Mouse (Mus musculus): ENCODE data around the gene Trp53tg5. TPM values are rescaled to one million over a fixed set of nuclear protein-coding genes. Genes with fewer than 3 reads are reported as not detected.

Trp53tg5 gene
- under 1 TPM; 0.41 to 0.62 TPM for polyA plus RNA-seq (2017; shearing (Covaris generic))

DNA sequence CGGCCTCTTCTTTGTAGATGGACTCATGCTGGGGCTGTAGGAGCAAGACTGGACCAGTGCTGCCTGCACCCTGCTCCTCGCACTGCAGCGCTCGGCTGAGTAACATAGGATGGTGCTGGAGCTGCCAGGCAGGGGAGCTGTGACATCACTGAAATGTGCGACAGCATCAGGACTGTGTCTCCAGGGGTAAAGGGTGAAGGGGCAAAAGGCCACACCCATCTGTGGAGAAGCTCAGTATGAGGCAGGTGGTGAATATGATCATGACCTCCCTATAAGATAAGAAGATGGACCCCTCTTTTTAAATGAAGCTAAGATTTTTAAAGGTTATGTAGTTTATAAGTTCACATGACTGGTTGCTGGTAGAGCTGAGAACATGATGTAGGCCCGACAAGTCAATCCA, at the start of gene Trp53tg5:
Gene Trp53tg5 (minus strand): TSS at position 101 of the 400 bp plus-strand sequence.

DNA sequence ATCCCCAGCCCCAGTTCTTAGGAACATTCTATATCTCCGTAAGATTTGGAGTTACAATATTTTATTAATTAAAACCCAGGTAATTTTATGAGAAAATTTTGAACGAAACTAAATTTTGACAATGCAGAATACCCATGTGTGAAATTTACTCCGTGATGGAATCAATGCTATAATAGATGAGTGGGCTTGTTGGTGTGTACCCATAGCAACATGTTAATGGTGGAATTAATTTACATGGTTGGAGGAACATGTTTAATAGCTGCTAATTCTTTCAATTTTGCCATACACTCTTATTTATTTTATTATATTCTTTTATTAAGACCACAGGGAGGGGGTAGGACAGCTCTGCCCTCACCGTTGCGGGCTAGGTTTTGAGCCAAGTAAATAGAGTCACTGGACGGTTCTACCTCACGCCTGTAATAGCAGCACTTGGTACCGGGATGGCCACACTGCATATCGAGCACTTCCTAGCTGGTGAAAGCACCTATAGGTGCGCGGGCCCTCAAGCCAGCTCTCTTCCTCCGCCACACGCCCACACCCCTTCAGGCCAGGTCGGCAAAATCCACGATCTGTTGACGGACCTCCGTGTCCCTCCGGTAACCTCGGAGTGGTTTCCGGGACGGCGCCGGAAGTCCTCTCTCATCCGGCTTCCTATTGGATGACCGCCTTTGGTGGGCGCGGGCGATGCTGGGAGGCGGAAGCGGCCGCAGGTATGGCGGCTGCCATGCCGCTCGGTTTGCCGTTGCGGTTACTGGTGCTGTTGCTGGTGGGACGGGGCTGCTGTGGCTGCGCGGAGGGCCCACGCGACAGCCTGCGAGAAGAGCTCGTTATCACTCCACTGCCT, 23.5 kb upstream of the Trp53tg5 start, which contains the start of gene Pigt:
Gene Pigt (plus strand): TSS at position 674 of the 844 bp plus-strand sequence.

DNA sequence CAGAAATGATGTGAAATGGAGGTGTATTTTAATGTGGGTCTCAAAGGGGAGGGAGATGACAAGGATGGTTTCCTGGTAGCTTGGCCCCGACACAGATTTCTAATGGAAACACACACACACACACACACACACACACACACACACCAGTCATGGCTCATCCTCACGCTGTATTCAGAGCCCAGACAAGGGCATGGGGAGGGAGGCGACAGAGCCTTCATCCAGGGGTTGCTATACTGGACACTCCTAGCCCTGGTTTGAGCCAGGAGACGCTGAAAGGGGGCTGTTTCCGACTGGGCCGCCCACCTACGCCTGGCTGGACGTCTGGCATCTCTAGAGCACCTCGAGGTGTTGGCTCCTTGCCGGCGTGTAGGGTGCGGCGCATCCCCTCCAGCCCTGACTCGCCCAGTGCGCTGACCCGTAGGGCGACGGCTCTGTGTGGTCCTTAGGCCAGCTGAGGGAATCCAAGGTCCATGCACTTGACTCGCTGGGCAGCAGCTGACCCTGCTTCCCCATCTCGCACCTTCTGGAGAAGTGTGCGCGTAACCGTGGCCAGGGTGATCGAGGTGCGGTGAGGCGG, 12.2 kb upstream of the Trp53tg5 start, which contains the start of gene Dbndd2:
Gene Dbndd2 (plus strand): TSS at position 426 of the 577 bp plus-strand sequence.

DNA sequence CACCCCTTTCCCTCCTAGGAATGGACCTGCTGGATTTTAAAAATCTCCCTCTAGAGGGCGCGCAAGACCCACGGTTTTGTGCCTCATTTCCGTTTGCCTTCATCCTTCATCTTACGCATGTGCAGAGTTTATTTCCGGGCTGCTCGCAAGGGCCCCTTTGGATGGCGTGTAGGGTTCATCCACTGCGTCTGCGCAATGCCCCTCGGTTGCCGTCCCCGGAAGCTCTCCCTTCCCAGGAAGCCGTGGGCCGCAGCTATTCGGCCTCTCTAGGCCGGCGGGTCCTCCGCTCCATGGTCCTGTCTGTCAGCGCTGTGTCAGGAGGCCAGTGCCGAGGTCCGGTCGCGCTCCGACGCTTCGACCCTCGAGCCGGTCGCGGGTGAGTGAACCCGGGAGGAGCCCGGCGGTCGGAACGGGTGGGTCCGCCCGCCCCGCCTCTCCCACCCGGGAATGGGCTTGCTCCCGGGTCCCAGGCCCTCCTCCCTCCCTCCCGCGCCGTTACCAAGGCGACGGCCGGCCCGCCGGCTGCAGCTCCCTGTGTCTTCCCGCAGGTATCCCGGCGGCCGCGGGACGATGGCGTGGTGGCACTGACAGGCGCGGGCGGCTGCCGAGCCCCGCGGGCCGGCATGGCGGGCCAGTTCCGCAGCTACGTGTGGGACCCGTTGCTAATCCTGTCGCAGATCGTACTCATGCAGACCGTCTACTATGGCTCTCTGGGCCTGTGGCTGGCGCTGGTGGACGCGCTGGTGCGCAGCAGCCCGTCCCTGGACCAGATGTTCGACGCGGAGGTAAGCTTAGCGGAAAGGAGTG, 12.6 kb downstream of the Trp53tg5 start, which contains the start of gene Gm20458:
Gene Gm20458 (plus strand): TSS at position 223 of the 807 bp plus-strand sequence.

DNA sequence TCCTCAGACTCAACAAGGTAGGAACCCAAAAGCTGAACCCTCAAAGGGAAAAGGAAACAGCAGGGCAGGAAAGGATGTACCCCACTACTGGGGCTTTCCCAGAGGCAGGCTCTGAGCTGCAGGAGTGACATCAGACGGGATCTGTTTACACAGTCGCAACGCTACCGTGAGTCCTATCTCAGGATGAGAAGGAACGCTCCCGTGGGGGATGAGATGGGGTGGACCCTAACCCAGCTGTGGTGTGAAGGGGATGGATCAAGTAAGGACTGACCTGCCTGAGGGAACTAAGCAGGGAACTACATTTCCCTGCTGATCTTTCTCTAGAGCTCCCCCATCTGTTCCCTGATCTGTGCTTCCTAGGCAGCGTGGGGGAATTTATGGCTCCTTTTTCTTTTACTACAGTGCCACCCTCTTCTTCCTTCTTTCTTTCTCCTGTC, 16.6 kb downstream of the Trp53tg5 start, which contains the start of gene Sys1:
Gene Sys1 (plus strand): TSS at position 101 of the 437 bp plus-strand sequence.

DNA sequence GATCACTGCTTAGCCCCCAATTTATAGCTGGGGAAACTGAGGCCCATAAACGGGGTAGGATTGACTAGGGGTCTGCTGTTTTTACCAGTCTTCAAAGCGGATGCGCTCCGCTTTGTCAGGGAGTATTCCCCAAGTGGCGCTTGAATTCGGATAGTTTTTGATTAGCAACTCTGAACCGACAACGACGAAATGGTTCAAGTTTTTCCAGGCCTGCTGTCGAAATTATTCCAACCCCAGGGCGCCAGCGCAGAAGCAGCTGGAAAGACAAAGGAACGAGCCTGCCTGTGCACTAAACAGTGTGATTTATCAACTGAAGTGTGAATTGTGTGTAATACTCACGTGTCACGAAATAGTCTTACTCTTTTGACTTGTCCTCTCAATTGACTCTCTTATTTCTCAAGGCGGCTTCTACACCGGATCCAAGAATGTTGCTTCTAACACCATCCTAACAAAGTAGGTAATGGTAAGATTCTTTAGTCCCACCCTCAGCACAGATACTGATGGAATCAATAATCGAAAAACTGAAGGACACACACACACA, 30.0 kb downstream of the Trp53tg5 start, which contains the start of gene Sdc4:
Gene Sdc4 (minus strand): TSS at position 428 of the 541 bp plus-strand sequence.

Other genes starting within 250 kb of the Trp53tg5 start
- gene Svs2, start 235.3 kb downstream of the Trp53tg5 start, polyA plus RNA-seq (2017; shearing (Covaris generic)) = not detected
- gene Svs3b, start 217.1 kb downstream of the Trp53tg5 start, polyA plus RNA-seq (2017; shearing (Covaris generic)) = 1 to 10 TPM in 1 of 2 experiments, not detected in 1; 1.1 TPM
- not detected for gene Svs4, start 195.3 kb downstream of the Trp53tg5 start, polyA plus RNA-seq (2017; shearing (Covaris generic))
- gene Svs3a, start 184.5 kb downstream of the Trp53tg5 start, polyA plus RNA-seq (2017; shearing (Covaris generic)) = not detected
- not detected for gene Svs6, start 157.0 kb downstream of the Trp53tg5 start, polyA plus RNA-seq (2017; shearing (Covaris generic))
- gene Svs5, start 141.0 kb downstream of the Trp53tg5 start, polyA plus RNA-seq (2017; shearing (Covaris generic)) = under 1 TPM in 1 of 2 experiments, not detected in 1; 0.56 TPM
- 10 to 100 TPM in 1 of 2 experiments, 1 to 10 TPM in 1; 1.5 to 18.8 TPM for gene Slpi, start 84.6 kb downstream of the Trp53tg5 start, polyA plus RNA-seq (2017; shearing (Covaris generic))
- under 1 TPM in 1 of 2 experiments, not detected in 1; 0.66 TPM for gene Rbpjl, start 70.6 kb downstream of the Trp53tg5 start, polyA plus RNA-seq (2017; shearing (Covaris generic))
- under 1 TPM; 0.11 to 0.73 TPM for gene Matn4, start 68.6 kb downstream of the Trp53tg5 start, polyA plus RNA-seq (2017; shearing (Covaris generic))
- 10 to 100 TPM in 1 of 2 experiments, 1 to 10 TPM in 1; 2.2 to 24.3 TPM for gene Sdc4, start 29.8 kb downstream of the Trp53tg5 start, polyA plus RNA-seq (2017; shearing (Covaris generic))
- gene Sys1, start 16.8 kb downstream of the Trp53tg5 start, polyA plus RNA-seq (2017; shearing (Covaris generic)) = 10 to 100 TPM; 81.2 to 96.0 TPM
- 10 to 100 TPM; 19.7 to 21.3 TPM for gene Gm20458, start 12.8 kb downstream of the Trp53tg5 start, polyA plus RNA-seq (2017; shearing (Covaris generic))
- gene Dbndd2, start 12.4 kb upstream of the Trp53tg5 start, polyA plus RNA-seq (2017; shearing (Covaris generic)) = 1 to 10 TPM; 6.3 to 6.8 TPM
- 10 to 100 TPM; 27.1 to 28.8 TPM for gene Pigt, start 23.8 kb upstream of the Trp53tg5 start, polyA plus RNA-seq (2017; shearing (Covaris generic))
- gene Wfdc2, start 88.7 kb upstream of the Trp53tg5 start, polyA plus RNA-seq (2017; shearing (Covaris generic)) = 1 to 10 TPM in 1 of 2 experiments, not detected in 1; 3.3 TPM
- gene Spint3, start 99.7 kb upstream of the Trp53tg5 start, polyA plus RNA-seq (2017; shearing (Covaris generic)) = not detected
- gene Wfdc6a, start 111.7 kb upstream of the Trp53tg5 start, polyA plus RNA-seq (2017; shearing (Covaris generic)) = not detected
- gene Eppin, start 119.9 kb upstream of the Trp53tg5 start, polyA plus RNA-seq (2017; shearing (Covaris generic)) = not detected
- gene Wfdc6b, start 139.8 kb upstream of the Trp53tg5 start, polyA plus RNA-seq (2017; shearing (Covaris generic)) = 1 to 10 TPM in 1 of 2 experiments, not detected in 1; 3.0 TPM
- 1 to 10 TPM in 1 of 2 experiments, not detected in 1; 1.6 TPM for gene Wfdc8, start 139.9 kb upstream of the Trp53tg5 start, polyA plus RNA-seq (2017; shearing (Covaris generic))
- gene Wfdc16, start 165.1 kb upstream of the Trp53tg5 start, polyA plus RNA-seq (2017; shearing (Covaris generic)) = not detected
- under 1 TPM in 1 of 2 experiments, not detected in 1; 0.88 TPM for gene Wfdc10, start 182.3 kb upstream of the Trp53tg5 start, polyA plus RNA-seq (2017; shearing (Covaris generic))
- 1 to 10 TPM in 1 of 2 experiments, under 1 TPM in 1; 0.51 to 1.6 TPM for gene Wfdc9, start 182.9 kb upstream of the Trp53tg5 start, polyA plus RNA-seq (2017; shearing (Covaris generic))
- gene Wfdc11, start 200.4 kb upstream of the Trp53tg5 start, polyA plus RNA-seq (2017; shearing (Covaris generic)) = not detected
- gene Wfdc13, start 211.4 kb upstream of the Trp53tg5 start, polyA plus RNA-seq (2017; shearing (Covaris generic)) = not detected
- gene Spint4, start 224.8 kb upstream of the Trp53tg5 start, polyA plus RNA-seq (2017; shearing (Covaris generic)) = not detected
- gene Spint5, start 241.6 kb upstream of the Trp53tg5 start, polyA plus RNA-seq (2017; shearing (Covaris generic)) = not detected